Mouse (Mus musculus) layer of hippocampus, adult 2 months (tissue): ENCODE data around the gene Tut4. TPM values are rescaled to one million over a fixed set of nuclear protein-coding genes. Genes with fewer than 3 reads are reported as not detected.

ENCODE experiments used
- DNase-seq, 2 experiments: peaks; one replicate each; pipeline ENCODE4 v3.0.0; 2022; ENCODE audit warnings: low spot score in 2 of 2
- H3K27ac ChIP-seq: fragments of 200-600 bp; 2 replicates; pipeline ENCODE4 v1.8.1; 2022
- H3K4me3 ChIP-seq: fragments of 200-600 bp; 2 replicates; pipeline ENCODE4 v1.8.1; 2022; ENCODE audit warnings: mild to moderate bottlenecking
- CTCF ChIP-seq: fragments of 200-600 bp; conservative IDR thresholded peaks from 2 replicates; pipeline ENCODE4 v1.8.1; 2022; ENCODE audit warnings: antibody characterized with exemption, mild to moderate bottlenecking, moderate library complexity
- total RNA-seq, 2 experiments: library from RNA; stranded (reverse); gene quantifications; 2 replicates each; pipeline ENCODE4 v1.2.3; 2021

The Tut4 gene
- total RNA-seq, 2 experiments from 2014 or later: 37.7 to 44.4 TPM

DNA sequence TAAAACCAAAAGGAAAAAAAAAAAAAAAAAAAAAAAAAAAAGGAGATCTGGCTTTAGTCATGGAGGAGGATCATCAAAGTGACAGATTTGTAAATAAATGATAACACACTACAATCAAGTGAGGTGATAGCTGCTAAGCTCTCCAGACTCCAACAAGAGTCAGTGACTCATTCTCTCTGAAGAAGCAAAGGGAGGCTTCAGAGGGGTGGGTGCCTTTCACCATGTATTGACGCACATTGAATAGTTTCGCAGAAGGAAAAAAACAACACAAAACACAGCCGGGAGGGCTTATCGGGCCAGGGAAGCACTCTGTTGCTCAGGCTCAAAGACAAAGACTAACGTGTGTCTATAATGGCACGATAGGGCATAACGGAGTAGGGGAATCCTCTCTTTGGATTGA, 11.1 kb upstream of the Tut4 start:
- no peak for DNase-seq
- TF ChIP-seq CTCF: no peak
- Histone ChIP-seq H3K27ac (no peak overlapping the region), H3K4me3 (no peak overlapping the region)

DNA sequence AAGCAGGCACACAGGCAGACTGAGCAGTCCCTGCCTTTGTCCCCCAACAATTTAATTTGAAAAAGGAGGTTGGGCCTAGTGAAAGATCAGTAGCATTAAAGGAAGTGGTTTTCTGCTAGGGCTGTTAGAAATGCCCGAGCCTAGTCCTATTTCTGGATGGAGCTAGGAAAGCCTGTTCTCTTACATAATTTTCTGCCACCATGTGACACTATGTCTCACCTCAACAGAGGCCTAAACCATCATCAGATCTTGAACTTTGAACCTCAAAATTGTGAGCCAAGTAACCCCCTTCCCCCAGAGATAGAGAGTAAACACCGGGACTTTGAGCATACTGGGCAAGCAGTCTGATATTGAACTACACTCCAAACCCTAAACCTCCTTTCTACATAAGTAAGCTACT, 3.2 kb upstream of the Tut4 start:
- Histone ChIP-seq H3K27ac (no peak overlapping the region), H3K4me3 (no peak overlapping the region)
- TF ChIP-seq CTCF: no peak
- no peak for DNase-seq

DNA sequence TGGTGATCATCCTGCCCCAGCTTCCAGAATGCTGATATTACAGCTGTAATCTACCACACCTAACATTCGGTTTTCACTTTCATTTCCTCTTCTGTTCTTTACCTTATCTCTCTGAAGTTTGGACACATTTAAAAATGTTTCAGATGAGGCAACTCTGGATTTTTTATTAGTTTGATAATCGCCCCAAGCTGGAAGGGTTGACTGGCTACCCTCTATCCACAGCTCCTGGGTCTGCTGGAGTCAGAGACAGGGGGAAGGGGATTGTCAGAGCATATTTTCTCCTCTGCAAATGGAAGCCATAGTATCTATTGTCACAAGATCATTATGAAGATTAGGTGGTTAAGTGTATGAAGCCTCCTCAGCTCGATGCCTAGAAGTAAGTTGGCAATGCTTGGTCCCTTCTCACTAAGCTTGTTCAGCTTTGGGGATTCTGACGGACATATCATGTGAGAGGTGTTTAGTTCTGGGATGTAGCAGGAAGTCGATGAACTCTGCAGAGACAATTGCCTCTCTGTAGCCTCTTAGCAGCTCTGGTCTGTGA, 955 bp upstream of the Tut4 start:
- Histone ChIP-seq H3K27ac (no peak overlapping the region), H3K4me3 (peak overlapping the region; percentile 99)
- no peak for TF ChIP-seq CTCF
- DNase-seq: no peak

DNA sequence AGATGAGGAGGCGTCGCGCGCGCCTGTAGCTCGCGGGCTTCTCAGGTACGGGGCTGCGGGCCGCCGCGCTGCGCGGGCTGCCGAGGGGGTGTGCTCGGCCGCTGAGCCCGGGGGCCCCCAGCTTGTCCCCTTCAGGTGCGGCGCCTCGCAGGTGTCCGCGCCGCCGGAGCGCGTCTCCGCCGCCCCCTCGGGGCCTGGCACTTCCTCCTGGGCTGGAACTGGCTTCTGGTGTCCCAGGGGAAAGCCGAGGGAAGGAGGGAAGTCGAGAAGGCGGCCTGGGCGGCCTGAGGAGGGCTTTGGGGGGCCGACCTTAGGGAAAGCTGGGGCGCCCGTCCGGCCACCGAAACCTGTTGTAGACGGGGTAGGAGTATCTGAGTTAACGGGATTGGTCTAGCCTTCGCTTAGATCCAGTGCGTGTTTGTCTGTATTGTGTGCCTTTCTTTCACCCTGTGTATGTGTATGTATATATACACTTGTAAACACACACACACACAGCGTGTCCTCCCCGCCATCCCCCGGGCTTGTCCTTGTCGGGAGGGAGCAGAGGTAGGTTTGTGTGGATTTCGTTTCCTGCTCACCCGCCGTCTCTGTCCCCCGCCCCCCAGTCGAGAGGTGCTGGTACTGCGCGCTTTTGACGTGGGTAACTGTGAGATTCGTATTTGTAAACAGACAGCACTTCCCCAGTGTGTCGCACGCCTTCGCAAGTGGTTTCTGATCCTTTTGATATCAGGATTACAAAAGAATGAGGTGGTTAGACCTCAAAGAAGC, 1.1 kb downstream of the Tut4 start:
- DNase-seq: peak; percentile 41 to 44
- peak; percentile 48 for TF ChIP-seq CTCF
- peak overlapping the region; percentile 99 for H3K27ac ChIP-seq
- H3K4me3 ChIP-seq: peak overlapping the region; percentile 99

DNA sequence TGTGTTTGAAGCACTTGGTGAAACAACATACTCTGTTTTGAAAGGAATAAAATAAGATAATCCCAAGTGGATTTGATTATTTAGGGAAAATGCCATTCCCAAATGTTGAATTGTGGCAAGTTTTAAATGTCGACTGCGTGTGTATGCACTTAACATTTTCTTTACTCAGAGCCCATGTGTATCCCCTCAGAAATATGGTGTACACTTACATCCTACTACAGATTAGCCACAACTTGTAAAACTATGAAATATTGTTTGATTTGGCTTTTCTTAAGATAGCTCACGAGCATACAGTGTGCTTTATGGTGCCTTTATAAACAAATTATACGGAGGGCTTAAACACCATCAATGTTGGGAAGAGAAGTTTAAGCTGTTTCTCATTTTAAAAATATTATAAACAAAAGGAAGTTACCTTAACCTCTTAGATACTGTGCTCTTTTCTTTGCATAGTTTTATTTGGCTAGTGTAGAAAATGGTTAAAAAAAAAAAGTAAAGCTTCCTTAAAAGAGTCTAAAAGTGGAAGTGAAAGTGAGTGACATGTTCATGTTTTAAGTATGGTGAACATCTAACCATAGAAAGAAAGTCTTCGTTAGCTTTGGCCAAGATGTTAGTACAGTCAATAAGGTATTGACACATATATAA, 2.2 kb downstream of the Tut4 start:
- H3K4me3 ChIP-seq: peak overlapping the region; percentile 99
- DNase-seq: no peak
- TF ChIP-seq CTCF: no peak
- H3K27ac ChIP-seq: peak overlapping the region; percentile 99; the same call in 1 of the 2 replicates

DNA sequence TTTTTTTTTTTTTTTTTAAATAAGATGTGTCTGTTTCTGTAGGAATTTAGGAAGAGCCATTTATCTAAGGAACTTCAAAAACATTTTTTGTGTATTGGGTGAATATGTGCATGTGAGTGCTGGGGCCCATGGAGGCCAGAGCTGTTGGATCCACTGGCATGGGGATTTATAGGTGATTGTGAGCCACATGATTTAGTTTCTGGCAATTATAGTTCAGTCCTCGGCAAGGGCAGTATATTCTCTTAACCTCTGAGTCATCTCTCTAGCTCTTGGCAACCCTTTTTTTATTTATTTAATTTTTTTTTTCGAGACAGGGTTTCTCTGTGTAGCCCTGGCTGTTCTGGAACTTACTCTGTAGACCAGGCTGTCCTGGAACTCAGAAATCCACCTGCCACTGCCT, 14.4 kb downstream of the Tut4 start:
- TF ChIP-seq CTCF: no peak
- no peak for DNase-seq
- Histone ChIP-seq H3K27ac (no peak overlapping the region), H3K4me3 (no peak overlapping the region)

DNA sequence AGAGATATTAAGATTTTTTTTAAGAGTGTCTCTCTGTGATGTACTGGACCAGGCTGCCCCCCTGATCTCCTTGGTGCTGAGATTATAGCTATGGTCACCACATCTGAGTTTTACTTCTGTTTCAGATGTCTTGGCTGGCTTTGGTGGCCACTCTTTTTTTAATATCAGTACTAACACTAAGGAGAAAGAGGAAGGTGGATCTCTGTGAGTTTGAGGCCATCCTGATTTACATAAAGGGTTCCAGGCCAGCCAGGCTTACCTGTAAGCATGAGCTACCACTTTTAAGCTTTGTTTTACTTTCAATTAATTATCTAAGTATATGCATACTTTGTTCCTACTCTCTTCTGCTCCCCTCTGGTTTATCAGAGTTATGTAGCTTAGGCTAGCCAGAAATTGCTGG, 23.6 kb downstream of the Tut4 start:
- TF ChIP-seq CTCF: no peak
- no peak for DNase-seq
- no peak overlapping the region for H3K27ac ChIP-seq

DNA sequence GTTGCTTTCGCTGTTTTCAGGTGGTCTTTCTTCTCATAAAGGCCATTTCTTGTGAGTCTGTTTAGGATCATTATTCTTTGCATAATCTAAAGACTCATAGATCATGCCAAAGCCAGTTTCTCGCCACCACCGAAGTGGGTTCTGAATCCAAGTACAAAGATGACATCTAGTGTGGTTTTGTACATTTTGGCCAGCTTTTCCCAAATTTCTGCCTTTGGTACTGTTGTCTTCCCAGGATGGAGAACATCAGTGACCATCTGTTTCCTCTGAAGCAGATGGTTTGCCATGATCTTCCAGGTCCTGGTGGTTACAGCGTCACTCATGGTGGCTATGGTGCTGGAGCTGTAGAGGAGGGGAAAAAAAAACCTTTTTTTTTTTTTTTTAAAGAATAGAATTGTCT, 25.0 kb downstream of the Tut4 start:
- no peak for TF ChIP-seq CTCF
- DNase-seq: peak; percentile 25 to 29
- Histone ChIP-seq H3K27ac (peak overlapping the region; percentile 60), H3K4me3 (no peak overlapping the region)

More for the DNA sequence above, 23.6 kb downstream of the Tut4 start:
- no peak overlapping the region for H3K4me3 ChIP-seq

DNA sequence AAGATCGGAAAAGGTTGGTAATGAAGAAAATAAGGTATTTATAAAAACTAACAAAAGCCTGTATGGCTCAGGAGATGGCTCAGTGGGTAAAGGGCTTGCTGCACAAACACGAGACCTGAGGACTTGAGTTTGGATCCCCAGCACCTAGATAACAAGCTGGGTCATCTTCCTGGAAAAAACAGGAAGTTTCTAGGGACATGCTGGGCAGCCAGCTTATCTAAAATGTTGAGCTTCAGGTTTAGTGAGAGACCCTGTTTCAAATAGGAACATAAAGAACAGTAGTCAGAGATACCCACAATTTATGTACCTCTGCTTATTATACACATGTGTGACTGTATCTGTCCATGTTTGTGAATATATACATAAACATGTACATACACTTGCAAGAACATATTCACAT, 43.8 kb downstream of the Tut4 start:
- TF ChIP-seq CTCF: no peak
- Histone ChIP-seq H3K27ac (no peak overlapping the region), H3K4me3 (no peak overlapping the region)
- DNase-seq: no peak

DNA sequence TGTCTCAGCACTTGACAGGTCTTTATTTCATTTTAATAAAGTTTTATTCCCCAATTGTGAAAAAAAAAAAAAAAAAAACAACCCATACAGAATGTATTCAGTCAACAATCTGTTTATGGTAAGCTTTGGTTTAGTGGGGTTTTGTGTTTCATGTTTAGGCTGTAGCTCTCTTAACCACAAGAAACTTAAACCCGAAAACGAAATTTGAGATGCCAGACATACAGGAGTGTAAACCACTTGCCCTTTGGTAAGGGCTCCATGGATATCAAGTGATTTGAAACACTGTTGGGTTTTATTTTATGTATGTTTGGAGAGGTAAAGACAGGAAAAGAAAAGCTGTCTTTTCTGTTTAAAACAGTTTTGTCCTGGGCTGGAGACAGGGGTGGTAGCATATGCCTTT, 80.5 kb downstream of the Tut4 start:
- Histone ChIP-seq H3K4me3 (no peak overlapping the region), H3K27ac (no peak overlapping the region)
- DNase-seq: no peak
- TF ChIP-seq CTCF: no peak

DNA sequence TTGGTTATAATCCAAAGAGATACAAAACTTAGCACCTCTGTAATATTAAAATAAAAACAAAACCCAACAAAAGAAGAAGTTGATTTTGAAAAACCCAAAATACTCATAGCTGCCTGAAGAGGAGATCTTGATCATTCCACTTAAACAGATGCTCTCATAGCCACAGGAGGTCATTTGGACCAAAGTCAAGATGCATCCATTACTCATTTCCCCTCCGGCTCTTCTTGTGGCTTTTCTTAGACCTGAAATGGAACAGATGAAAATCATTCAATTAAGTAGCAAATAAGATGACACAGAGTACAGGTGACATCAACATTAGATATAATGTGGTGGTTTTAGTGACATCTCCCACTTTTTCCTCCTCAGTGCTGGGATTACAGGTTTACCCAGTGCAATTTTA, 105.8 kb downstream of the Tut4 start:
- no peak overlapping the region for H3K4me3 ChIP-seq
- no peak for TF ChIP-seq CTCF
- H3K27ac ChIP-seq: no peak overlapping the region
- no peak for DNase-seq

DNA sequence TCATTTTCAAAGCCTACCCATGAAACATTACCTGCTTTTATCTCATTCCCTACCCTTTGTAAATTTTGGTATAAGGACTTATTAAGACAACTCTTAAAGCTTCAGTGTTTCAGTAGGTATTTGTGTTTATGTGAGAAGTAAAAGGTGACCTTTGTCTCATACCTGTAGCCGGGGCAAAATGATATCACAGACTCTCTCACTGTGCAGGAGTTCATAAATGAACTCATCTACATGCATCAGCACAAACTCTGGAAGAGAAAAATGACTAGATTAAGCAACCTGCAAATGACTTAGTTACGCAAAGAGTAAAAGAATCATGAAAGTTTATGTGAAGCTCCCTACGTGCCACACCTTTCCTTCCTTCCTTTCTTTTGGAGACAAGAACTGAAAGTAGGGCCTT, 113.4 kb downstream of the Tut4 start:
- Histone ChIP-seq H3K4me3 (no peak overlapping the region), H3K27ac (no peak overlapping the region)
- no peak for DNase-seq
- no peak for TF ChIP-seq CTCF

DNA sequence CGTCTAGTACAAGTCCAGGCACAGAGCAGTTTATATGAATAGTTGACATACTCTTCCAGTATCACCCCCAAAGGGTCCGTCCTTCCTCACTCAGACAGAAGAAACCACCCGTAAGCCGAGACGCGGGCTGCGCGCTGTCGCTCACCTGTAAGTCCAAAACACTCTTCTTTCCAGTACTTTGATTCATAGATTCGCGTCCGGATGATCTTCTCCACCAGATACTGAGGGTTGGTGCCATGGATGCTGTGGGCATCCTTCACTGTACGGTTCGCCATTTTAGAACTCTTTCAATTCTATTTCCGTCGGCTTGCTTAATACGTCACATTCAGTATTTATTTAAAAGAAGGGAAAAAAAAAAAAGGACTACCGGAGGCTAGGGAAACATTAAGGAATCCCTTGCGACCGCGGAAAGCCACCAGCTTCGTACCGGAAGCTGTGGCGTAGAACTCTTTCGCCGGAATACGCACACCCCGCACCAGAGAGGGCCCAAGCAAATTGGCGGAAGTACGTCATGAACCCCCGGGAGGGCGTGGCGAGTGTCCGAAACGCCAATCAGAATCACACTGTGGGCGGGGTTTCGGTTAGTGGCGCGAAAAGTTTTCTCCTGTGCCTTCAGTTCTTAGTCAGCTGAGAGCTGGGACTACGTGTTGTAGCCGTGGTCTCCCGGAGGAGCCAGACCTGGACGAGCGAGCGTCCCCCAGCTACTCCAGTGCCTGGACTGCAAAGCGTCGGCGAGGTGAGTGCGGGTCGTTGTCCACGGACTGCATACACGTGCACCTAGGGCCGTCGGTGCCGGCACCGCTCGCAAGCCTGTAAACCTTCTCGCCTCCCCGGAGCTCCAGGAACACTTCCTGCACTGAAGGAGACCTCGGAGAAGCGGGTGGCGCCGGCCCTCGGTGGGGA, 119.9 kb downstream of the Tut4 start, which contains the start of the genes Prpf38a and Orc1:
TSS of gene Prpf38a (minus strand) at position 497 of the 903 bp plus-strand sequence.
TSS of gene Orc1 (plus strand) at position 584 of the 903 bp plus-strand sequence.
- TF ChIP-seq CTCF: no peak
- DNase-seq: peak; percentile 98
- Histone ChIP-seq H3K27ac (peak within 1 kb of the TSS; percentile 88), H3K4me3 (peak within 1 kb of the TSS; percentile 100)
